Mouse (Mus musculus) bone marrow macrophage, adult 2 months (primary cell): ENCODE measurements around the gene BC035947. TPM values are rescaled to one million over a fixed set of nuclear protein-coding genes. Genes with fewer than 3 reads are reported as not detected.
"Not testable (repeated sequence)": the region's sequence is repeated elsewhere in the genome, so short reads cannot be mapped to it uniquely, and the experiment has no call there.

Source experiments
- H3K27ac ChIP-seq: 2 replicates; pipeline ENCODE4 v1.5.1; 2012; ENCODE audit warnings: low read depth, low read length; ENCODE audit not compliant: insufficient read depth
- H3K4me1 ChIP-seq: 2 replicates; pipeline ENCODE4 v1.6.1; 2012; ENCODE audit warnings: low read length; ENCODE audit not compliant: control insufficient read depth, insufficient read depth
- H3K4me3 ChIP-seq: 2 replicates; pipeline ENCODE4 v1.5.1; 2012; ENCODE audit warnings: mild to moderate bottlenecking, low read length, moderate library complexity; ENCODE audit not compliant: insufficient read depth
- CTCF ChIP-seq: IDR thresholded peaks from 2 replicates; pipeline ENCODE4 v1.5.1; 2012; ENCODE audit warnings: low read depth, mild to moderate bottlenecking, low read length, moderate library complexity
- POLR2A ChIP-seq: IDR thresholded peaks from 2 replicates; pipeline ENCODE4 v1.6.1; 2012; ENCODE audit warnings: mild to moderate bottlenecking, low read depth, low read length, borderline replicate concordance
- polyA plus RNA-seq: library from polyadenylated mRNA; stranded (reverse); fragments of >200 nt; gene quantifications from 2 replicates; pipeline ENCODE4 v1.2.4, GENCODE M21; 2012; ENCODE audit not compliant: missing spikeins, insufficient read depth, insufficient read length

Gene BC035947
- polyA plus RNA-seq, 1 experiment: not detected

DNA sequence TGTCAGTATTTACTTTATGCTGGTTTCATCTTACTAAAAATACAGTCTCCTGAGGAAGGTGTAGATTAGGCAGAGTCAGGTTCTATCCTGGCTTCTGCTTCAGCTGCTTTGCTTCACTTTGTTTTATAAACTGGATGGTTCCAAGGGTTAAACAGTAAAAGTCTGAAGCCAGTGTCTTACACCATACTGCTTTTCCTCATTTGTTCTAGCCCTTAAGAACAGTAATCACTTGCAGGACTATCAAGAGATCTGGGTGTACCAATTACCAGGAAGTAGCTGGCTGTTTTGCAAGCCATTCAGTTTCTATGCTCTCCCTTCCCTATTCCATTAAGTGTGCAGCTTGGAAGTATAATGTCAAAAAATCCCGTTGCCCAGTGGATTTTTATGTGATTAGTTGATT lies 4.8 kb downstream of the BC035947 start:
- Histone ChIP-seq H3K4me3 (no peak overlapping the region), H3K27ac (no peak overlapping the region), H3K4me1 (peaks cover 3% of the 10 kb centered on the region)
- no peak for TF ChIP-seq CTCF
- TF ChIP-seq POLR2A: no peak

DNA sequence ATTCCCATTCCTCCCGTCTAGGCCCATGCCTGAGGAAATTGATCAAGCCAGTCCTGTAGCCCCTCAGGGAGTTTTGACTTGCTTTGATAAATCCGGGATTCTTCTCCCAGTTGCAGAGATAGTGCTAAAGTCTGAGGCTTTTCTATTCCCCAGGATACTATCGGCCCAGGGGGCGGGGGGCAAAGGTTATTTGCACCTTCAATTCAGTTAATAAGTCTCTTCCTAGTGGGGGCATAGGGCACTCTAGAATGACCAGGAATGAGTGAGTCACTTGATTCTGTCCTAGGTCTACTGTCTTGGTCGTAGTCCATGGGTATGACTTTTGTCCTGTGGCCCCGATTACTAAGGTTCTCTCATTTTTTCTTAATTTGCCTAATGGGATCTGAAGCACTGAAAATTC lies 9.4 kb downstream of the BC035947 start:
- H3K4me3 ChIP-seq: no peak overlapping the region
- H3K27ac ChIP-seq: no peak overlapping the region
- H3K4me1 ChIP-seq: peaks cover 3% of the 10 kb centered on the region
- TF ChIP-seq CTCF (no peak), POLR2A (no peak)

DNA sequence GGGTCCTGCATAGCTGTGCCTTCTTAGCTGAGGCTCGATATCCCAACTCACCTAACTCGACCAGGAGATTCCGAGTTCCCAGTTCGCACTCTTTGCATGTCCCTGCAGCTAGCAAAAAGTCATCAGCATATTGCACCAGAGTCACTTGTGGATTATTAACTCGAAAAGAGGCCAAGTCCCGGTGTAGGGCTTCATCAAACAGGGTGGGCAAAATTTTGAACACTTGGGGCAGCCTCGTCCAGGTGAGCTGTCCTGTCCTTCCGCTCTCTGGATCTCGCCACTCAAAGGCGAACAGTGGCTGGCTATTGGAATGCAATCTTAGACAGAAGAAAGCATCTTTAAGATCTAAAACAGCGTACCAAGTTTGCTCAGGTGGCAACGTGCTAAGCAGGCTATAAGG lies 10.1 kb downstream of the BC035947 start:
- H3K4me1 ChIP-seq, H3K27ac ChIP-seq, H3K4me3 ChIP-seq: not testable (repeated sequence)

DNA sequence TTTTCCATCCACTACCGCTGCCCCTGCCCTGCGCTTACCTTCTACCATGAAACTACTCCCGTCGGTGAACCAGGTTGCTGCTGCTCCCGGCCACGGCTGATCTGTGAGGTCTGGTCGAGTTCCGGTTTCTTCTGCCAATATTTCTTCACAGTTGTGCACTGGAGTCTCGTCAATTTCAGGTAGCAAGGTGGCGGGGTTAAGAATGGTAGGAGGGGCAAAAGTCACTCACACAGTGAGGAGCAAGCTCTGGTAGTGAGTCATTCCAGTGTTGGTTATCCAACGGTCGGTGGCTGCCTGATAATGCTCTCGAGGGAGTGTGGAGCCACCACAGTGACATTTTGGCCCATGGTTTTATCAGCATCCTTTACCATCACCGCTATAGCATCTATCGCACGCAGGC lies 10.9 kb downstream of the BC035947 start:
- TF ChIP-seq CTCF (no peak), POLR2A (no peak)
- no peak overlapping the region for H3K4me3 ChIP-seq
- H3K27ac ChIP-seq: no peak overlapping the region
- H3K4me1 ChIP-seq: no peaks in the 10 kb centered on the region

DNA sequence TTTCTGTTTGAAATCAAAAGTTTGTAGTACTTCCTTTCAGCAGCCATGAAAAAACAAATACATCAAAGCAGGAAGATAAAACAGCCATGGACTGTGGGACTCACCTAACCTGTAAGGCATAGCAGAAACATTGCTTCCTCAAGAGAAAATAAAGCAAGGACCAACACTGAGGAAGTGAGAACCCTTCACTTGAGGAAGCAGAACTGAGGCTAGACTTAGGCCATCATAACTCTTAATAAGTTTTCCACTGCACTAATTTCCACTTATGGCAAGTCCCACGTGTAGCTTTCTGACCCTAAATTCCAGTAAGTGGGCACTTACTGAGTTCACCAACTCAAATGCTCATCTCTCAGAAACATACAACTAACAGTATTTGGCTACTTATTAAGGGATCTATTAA lies 21.8 kb downstream of the BC035947 start:
- Histone ChIP-seq H3K27ac (0 out of 2 replicates have a peak overlapping the region, but pooled peaks have one; percentile 5), H3K4me1 (peaks cover 18% of the 10 kb centered on the region), H3K4me3 (no peak overlapping the region)
- no peak for TF ChIP-seq CTCF
- TF ChIP-seq POLR2A: no peak

DNA sequence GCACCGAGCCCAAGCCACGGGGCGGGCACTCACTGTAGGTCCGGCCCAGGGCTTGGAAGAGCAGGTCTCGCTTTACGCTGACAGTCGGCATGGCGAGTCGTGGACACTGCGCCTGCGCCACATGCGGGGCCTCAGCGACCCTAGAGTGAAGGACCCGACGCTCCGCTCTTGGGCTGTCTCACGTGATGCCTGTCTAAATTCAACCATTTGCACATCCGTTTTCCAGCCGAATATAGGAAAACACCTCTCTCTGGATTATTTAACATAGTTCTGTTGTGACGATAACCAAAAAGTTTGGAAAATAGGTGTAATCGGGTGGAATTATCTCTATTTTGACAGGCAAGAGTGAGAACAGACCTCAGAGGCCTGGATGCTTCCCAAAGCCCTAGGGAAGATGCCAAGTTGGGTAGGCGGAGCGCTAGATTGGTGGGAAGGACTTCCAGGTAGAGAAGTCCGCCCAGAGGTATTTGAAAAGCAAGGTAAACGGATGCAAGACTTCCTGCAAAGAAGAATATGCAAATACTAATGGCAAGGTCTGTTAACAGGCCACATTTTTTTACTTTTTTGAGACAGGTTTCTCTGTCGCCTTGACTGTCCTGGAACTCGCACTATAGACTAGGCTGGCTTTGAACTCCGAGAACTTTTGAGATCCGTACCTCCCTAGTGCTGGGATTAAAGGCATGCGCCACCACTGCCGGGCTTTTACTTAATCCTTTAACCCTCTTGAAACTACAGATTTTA lies 23.0 kb downstream of the BC035947 start, which contains the start of gene Farsb:
Gene Farsb, minus strand, starts transcription at position 146 of the 741 bp plus-strand sequence.
- TF ChIP-seq CTCF: no peak
- TF ChIP-seq POLR2A: no peak
- peak within 1 kb of the TSS; percentile 92 for H3K4me3 ChIP-seq
- H3K27ac ChIP-seq: peak within 1 kb of the TSS; percentile 76
- peaks cover 27% of the 10 kb centered on the region for H3K4me1 ChIP-seq

DNA sequence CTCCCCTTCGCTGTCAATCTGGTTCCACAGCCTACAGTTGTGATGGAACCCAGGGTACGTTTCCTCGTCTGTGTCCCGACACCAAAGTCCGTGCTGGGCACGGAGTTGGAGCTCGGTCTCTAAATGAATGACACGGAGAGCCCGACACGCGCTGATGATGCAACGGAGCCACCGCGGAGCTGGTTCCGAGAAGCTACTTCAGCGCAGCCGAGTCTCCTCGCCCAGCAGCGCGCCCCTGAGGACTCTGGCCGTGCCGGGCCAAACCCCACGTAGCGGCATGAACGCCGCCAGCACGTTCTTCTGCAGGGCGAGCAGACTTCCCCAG lies 23.6 kb downstream of the BC035947 start:
- Histone ChIP-seq H3K27ac (peak overlapping the region; percentile 76), H3K4me3 (peak overlapping the region; percentile 92), H3K4me1 (peaks cover 33% of the 10 kb centered on the region)
- no peak for TF ChIP-seq CTCF
- TF ChIP-seq POLR2A: no peak

DNA sequence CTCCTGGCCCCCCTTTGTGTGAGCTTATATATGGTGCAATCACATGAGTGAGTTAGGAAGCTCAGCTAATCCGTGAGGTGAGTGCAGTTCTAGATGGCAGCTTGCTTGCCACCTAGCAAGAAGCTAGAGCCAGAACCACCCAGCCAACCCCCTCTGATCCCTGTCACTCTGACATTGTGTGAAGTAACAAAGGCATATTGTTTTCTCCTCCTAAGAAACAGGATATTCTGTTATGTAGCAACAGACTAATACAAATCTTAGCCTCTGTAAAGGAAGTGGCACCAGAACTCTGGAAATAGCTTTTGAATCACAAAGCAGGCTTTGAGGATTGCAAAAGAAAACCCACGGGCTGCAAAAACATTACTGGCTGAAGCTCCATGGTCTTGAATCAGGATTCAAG lies 27.6 kb downstream of the BC035947 start:
- peaks cover 40% of the 10 kb centered on the region for H3K4me1 ChIP-seq
- H3K4me3 ChIP-seq: peak overlapping the region; percentile 10; the same call in 1 of the 2 replicates
- no peak for TF ChIP-seq POLR2A
- TF ChIP-seq CTCF: no peak
- peak overlapping the region; percentile 98 for H3K27ac ChIP-seq

DNA sequence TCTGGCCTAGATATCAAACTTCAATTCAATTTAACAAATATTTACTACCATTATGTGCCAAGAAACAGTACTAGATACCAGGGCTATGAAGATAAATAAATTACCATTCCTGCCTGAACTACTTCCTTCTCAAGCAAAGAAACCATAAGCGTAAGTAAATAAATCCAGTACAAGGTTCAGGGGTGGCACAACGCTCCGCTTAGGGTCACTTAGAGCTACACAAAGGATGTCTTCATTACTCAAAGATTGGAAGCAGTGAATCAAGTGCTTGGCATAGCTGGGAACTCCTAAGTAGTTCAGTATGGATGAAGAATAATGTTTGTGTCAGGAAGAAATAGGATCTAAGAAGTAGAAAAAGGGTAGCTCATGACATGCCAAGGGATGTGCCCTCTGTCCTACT lies 28.5 kb downstream of the BC035947 start:
- Histone ChIP-seq H3K27ac (peak overlapping the region; percentile 98), H3K4me1 (peaks cover 40% of the 10 kb centered on the region), H3K4me3 (no peak overlapping the region)
- TF ChIP-seq CTCF (no peak), POLR2A (no peak)

DNA sequence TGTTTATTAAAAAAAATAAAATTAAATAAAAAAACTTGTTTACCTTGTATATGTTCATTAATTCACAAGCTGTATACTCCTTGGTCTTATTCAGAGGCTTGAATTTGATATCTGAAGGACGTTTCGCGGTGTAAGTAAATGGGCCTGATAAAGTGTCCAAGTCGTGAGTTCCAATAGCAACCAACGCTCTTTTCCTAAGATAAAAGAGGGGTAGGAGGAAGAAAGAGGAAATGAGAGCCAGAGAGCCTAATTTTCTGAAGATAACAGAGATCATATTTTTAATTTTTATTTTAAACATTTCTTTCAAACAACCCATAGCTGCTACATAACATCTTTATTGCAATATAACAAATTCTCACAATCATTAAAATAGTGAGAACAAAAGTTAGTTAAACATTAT lies 39.5 kb downstream of the BC035947 start:
- no peaks in the 10 kb centered on the region for H3K4me1 ChIP-seq
- no peak for TF ChIP-seq CTCF
- no peak for TF ChIP-seq POLR2A

DNA sequence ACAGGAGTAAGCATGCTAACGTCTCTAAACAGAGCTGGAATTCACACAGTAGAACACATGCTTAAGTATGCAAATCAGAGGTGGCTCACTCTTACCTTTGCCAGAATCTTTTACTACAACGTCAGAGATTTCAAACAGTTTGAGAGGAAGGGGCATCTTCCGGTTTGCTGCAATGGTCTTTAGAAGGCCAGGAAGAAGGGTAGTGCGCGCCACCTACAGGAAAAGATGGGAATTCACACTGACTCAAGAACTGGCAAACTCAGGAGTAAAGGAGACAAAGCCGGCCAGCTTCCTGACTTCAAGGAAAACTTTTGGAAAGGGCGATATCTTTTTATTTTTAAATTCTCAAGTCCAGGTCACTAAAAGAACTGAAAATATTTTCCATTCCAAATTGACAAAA lies 57.3 kb downstream of the BC035947 start:
- no peak overlapping the region for H3K4me3 ChIP-seq
- H3K4me1 ChIP-seq: no peaks in the 10 kb centered on the region
- no peak overlapping the region for H3K27ac ChIP-seq
- TF ChIP-seq POLR2A (no peak), CTCF (no peak)

More for the DNA sequence above, 39.5 kb downstream of the BC035947 start:
- H3K4me3 ChIP-seq: no peak overlapping the region
- H3K27ac ChIP-seq: no peak overlapping the region
